Mouse (Mus musculus): ENCODE results near the gene Zbtb11. TPM values are rescaled to one million over a fixed set of nuclear protein-coding genes. Genes with fewer than 3 reads are reported as not detected.

The Zbtb11 gene
- polyA plus RNA-seq, 1 experiment from 2014 or later = 8.4 TPM

- H3K4me1 ChIP-seq (ENCODE audit: insufficient read depth, low read depth, low read length) = peaks cover 6% of the 10 kb centered on the region; the same call in 1 of the 2 replicates
- peak; percentile 46 for ATAC-seq
- peak overlapping the region; percentile 94 for H3K9ac ChIP-seq (replicated peaks; ENCODE audit: low read depth)
- peak; percentile 88 for DNase-seq (ENCODE audit: low spot score)
- peaks cover 23% of the 10 kb centered on the region for H3K36me3 ChIP-seq (ENCODE audit: insufficient read depth, low read length)
- no peaks in the 10 kb centered on the region for H3K9me3 ChIP-seq (ENCODE audit: low read length)
- no peaks in the 10 kb centered on the region for H3K27me3 ChIP-seq (replicated peaks; ENCODE audit: insufficient read depth, low read length)
- peak overlapping the region; percentile 95 for H3K27ac ChIP-seq (ENCODE audit: low read length)
- H3K4me3 ChIP-seq (ENCODE audit: low read depth, low read length) = peak overlapping the region; percentile 98
- TF ChIP-seq CTCF (IDR thresholded peaks at IDR 0.05) (no peak), EP300 (IDR thresholded peaks at IDR 0.05) (no peak)
- peak overlapping the region; percentile 68 for H3K4me2 ChIP-seq (replicated peaks; ENCODE audit: low read depth, low read length)
- 6% methylated on average over 14 of the region's 14 CpGs for WGBS
These were observed 1.2 kb downstream of the Zbtb11 start for GRCm38 (mm10) chr16:55974903-55975285.

DNA sequence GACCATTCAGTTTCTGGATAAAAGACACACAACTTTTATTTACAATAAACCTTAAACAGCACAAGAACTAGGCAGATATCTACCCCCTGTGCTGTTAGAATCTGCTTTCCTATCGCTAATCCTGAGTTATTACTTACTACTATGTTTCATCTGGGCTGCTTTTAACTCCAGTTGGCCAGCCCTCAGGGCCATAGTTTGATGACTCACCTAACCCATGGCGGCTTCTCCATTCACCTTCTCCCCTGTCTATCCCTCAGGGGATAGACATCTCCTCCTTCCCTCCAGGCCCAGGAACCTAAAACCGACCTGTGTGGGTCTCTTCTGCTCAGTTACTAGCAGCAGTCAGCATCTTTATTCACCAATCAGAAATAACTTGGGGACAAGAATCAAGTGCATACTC is 12.3 kb downstream of the Zbtb11 start:
- no peak overlapping the region for H3K4me3 ChIP-seq (ENCODE audit: low read depth, low read length)
- H3K27me3 ChIP-seq (replicated peaks; ENCODE audit: insufficient read depth, low read length) = no peaks in the 10 kb centered on the region
- H3K9me3 ChIP-seq (ENCODE audit: low read length) = no peaks in the 10 kb centered on the region
- H3K4me2 ChIP-seq (replicated peaks; ENCODE audit: low read depth, low read length) = no peak overlapping the region
- H3K9ac ChIP-seq (replicated peaks; ENCODE audit: low read depth) = no peak overlapping the region
- TF ChIP-seq CTCF (IDR thresholded peaks at IDR 0.05) = no peak
- ATAC-seq = no peak
- no peaks in the 10 kb centered on the region for H3K4me1 ChIP-seq (ENCODE audit: insufficient read depth, low read depth, low read length)
- 96% methylated on average over 3 of the region's 3 CpGs for WGBS
- no peak for DNase-seq (ENCODE audit: low spot score)
- no peak overlapping the region for H3K27ac ChIP-seq (ENCODE audit: low read length)
- peaks cover 7% of the 10 kb centered on the region; the same call in 1 of the 2 replicates for H3K36me3 ChIP-seq (ENCODE audit: insufficient read depth, low read length)

GRCm38 (mm10) chr16:55990311-55990710 is 16.6 kb downstream of the Zbtb11 start:
- no peak for ATAC-seq
- no peaks in the 10 kb centered on the region for H3K27me3 ChIP-seq (replicated peaks; ENCODE audit: insufficient read depth, low read length)

DNA sequence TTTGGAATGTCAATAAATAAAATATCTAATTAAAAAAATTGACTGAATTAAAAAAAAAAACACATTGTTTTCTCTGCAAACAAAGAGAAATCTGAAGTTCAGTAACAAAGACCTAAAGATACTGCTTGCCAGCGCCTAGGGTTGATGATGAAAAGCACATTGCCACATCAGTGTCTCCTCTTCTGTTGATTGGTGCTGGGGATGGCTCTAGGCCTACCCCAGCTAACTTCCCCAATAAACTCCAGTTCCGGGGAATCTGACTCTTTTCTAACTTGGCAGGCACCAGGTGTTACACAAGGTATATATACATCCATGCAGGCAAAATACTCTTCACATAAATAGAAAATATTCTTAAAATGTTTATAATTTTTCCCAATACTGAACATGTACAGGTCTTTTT is 20.6 kb downstream of the Zbtb11 start:
- DNase-seq (ENCODE audit: low spot score) (no peak), ATAC-seq (no peak)
- no peak overlapping the region for H3K4me2 ChIP-seq (replicated peaks; ENCODE audit: low read depth, low read length)
- no peak overlapping the region for H3K27ac ChIP-seq (ENCODE audit: low read length)
- no peaks in the 10 kb centered on the region for H3K9me3 ChIP-seq (ENCODE audit: low read length)
- WGBS = 89% methylated on average over 2 of the region's 2 CpGs
- H3K9ac ChIP-seq (replicated peaks; ENCODE audit: low read depth) = no peak overlapping the region
- H3K4me3 ChIP-seq (ENCODE audit: low read depth, low read length) = no peak overlapping the region
- H3K36me3 ChIP-seq (ENCODE audit: insufficient read depth, low read length) = peaks cover 7% of the 10 kb centered on the region; the same call in 1 of the 2 replicates
- no peak for TF ChIP-seq CTCF (IDR thresholded peaks at IDR 0.05)
- TF ChIP-seq EP300 (IDR thresholded peaks at IDR 0.05) = no peak
- no peaks in the 10 kb centered on the region for H3K27me3 ChIP-seq (replicated peaks; ENCODE audit: insufficient read depth, low read length)
- H3K4me1 ChIP-seq (ENCODE audit: insufficient read depth, low read depth, low read length) = no peaks in the 10 kb centered on the region

More at GRCm38 (mm10) chr16:55990311-55990710, 16.6 kb downstream of the Zbtb11 start:
- TF ChIP-seq EP300 (IDR thresholded peaks at IDR 0.05) (no peak), CTCF (IDR thresholded peaks at IDR 0.05) (no peak)
- H3K4me3 ChIP-seq (ENCODE audit: low read depth, low read length) = no peak overlapping the region
- no peaks in the 10 kb centered on the region for H3K4me1 ChIP-seq (ENCODE audit: insufficient read depth, low read depth, low read length)
- peaks cover 7% of the 10 kb centered on the region; the same call in 1 of the 2 replicates for H3K36me3 ChIP-seq (ENCODE audit: insufficient read depth, low read length)
- no peak overlapping the region for H3K4me2 ChIP-seq (replicated peaks; ENCODE audit: low read depth, low read length)
- H3K9me3 ChIP-seq (ENCODE audit: low read length) = no peaks in the 10 kb centered on the region
- no peak overlapping the region for H3K27ac ChIP-seq (ENCODE audit: low read length)
- WGBS = 89% methylated on average over 4 of the region's 4 CpGs
- no peak for DNase-seq (ENCODE audit: low spot score)
- H3K9ac ChIP-seq (replicated peaks; ENCODE audit: low read depth) = no peak overlapping the region

- Histone ChIP-seq H3K27ac (ENCODE audit: low read length) (no peak overlapping the region), H3K4me1 (ENCODE audit: insufficient read depth, low read depth, low read length) (no peaks in the 10 kb centered on the region), H3K4me3 (ENCODE audit: low read depth, low read length) (no peak overlapping the region), H3K36me3 (ENCODE audit: insufficient read depth, low read length) (peaks cover 13% of the 10 kb centered on the region), H3K9ac (replicated peaks; ENCODE audit: low read depth) (no peak overlapping the region), H3K27me3 (replicated peaks; ENCODE audit: insufficient read depth, low read length) (no peaks in the 10 kb centered on the region), H3K4me2 (replicated peaks; ENCODE audit: low read depth, low read length) (no peak overlapping the region), H3K9me3 (ENCODE audit: low read length) (no peaks in the 10 kb centered on the region)
- DNase-seq (ENCODE audit: low spot score) (no peak), ATAC-seq (no peak)
- 95% methylated on average over 11 of the region's 11 CpGs for WGBS
- TF ChIP-seq EP300 (IDR thresholded peaks at IDR 0.05) = no peak
- no peak for TF ChIP-seq CTCF (IDR thresholded peaks at IDR 0.05)
These were observed 33.1 kb downstream of the Zbtb11 start for GRCm38 (mm10) chr16:56006798-56007197.

- H3K4me2 ChIP-seq (replicated peaks; ENCODE audit: low read depth, low read length) = no peak overlapping the region
- WGBS = 93% methylated on average over 1 of the region's 1 CpGs
- H3K27ac ChIP-seq (ENCODE audit: low read length) = no peak overlapping the region
- H3K27me3 ChIP-seq (replicated peaks; ENCODE audit: insufficient read depth, low read length) = no peaks in the 10 kb centered on the region
- DNase-seq (ENCODE audit: low spot score) = no peak
- no peaks in the 10 kb centered on the region for H3K9me3 ChIP-seq (ENCODE audit: low read length)
- no peaks in the 10 kb centered on the region for H3K4me1 ChIP-seq (ENCODE audit: insufficient read depth, low read depth, low read length)
- no peak overlapping the region for H3K9ac ChIP-seq (replicated peaks; ENCODE audit: low read depth)
- no peak for TF ChIP-seq CTCF (IDR thresholded peaks at IDR 0.05)
- TF ChIP-seq EP300 (IDR thresholded peaks at IDR 0.05) = no peak
- ATAC-seq = no peak
- peaks cover 13% of the 10 kb centered on the region for H3K36me3 ChIP-seq (ENCODE audit: insufficient read depth, low read length)
- H3K4me3 ChIP-seq (ENCODE audit: low read depth, low read length) = no peak overlapping the region
These were observed 35.2 kb downstream of the Zbtb11 start for GRCm38 (mm10) chr16:56008862-56009261.
